Comparison of ENCODE assay signal across 15 mouse cellular contexts in genomic region chr10:118114271-118114670, GRCm38 (mm10).
DNase-seq lines count a peak whose midpoint lies in the region.
"Had no signal": no experiment of that assay in that cellular context is flagged by ENCODE, and none has a peak within 500 bp of the region (broad histone marks: within the 10 kb centered on the region; RNA-seq: fewer than 3 reads in every experiment).

No protein-coding gene starts in this region.

- DNase-seq in CD4-positive helper T cell, adult 2 months (ENCODE audit: low read depth, low spot score): peak; percentile 38
- peak; percentile 54 for DNase-seq in CD4-positive, CD25-positive, alpha-beta regulatory T cell, adult 2 months (ENCODE audit: low read depth, low spot score)
- peak; percentile 22 for DNase-seq in Muller cell, postnatal 12 days (ENCODE audit: inconsistent ontology term)
- peak; percentile 69 for DNase-seq in naive thymus-derived CD4-positive, alpha-beta T cell, adult 2 months (ENCODE audit: low read depth)
- DNase-seq in embryo, embryonic 10 days (ENCODE audit: low spot score): no peak
- DNase-seq in cerebellum, adult 18-20 months: no peak
- DNase-seq: adrenal gland, adult 2 months; adrenal gland, postnatal 25 days; cerebellum, adult 2 months; cerebellum, postnatal 36 days; gastrocnemius, adult 2 months; gastrocnemius, postnatal 25 days; heart, postnatal 10 days; heart, postnatal 4 days; kidney, adult 11 months had no signal

Comparison
In these comparisons a context has a peak if more than half of its experiments do, and no peak if none do; other contexts are left out.
1. DNase-seq: peak in CD4-positive helper T cell, adult 2 months (single experiment), CD4-positive, CD25-positive, alpha-beta regulatory T cell, adult 2 months (single experiment), Muller cell, postnatal 12 days (single experiment) and naive thymus-derived CD4-positive, alpha-beta T cell, adult 2 months (single experiment); none in embryo, embryonic 10 days (single experiment) and cerebellum, adult 18-20 months (0 of 2).